Mouse (Mus musculus) heart, embryonic 13.5 days (tissue): ENCODE data around the gene Aknad1. TPM values are rescaled to one million over a fixed set of nuclear protein-coding genes. Genes with fewer than 3 reads are reported as not detected.

Experiments used
- ATAC-seq: fragments of 200-750 bp; cut with Nextera tagmentation; 2 replicates; pipeline ENCODE4 v1.8.0; 2017; ENCODE audit warnings: moderate TSS enrichment; ENCODE audit not compliant: insufficient number of reproducible peaks, low FRiP score, low TSS enrichment; ENCODE audit errors: extremely low read depth
- H3K27ac ChIP-seq: fragments of 300-500 bp; sonication (generic); replicated peaks from 2 replicates; pipeline ENCODE4 v1.5.1; 2015; ENCODE audit warnings: moderate library complexity, mild to moderate bottlenecking, inconsistent platforms
- H3K27me3 ChIP-seq: fragments of 300-500 bp; sonication (generic); replicated peaks from 2 replicates; pipeline ENCODE4 v1.6.1; 2015; ENCODE audit warnings: mild to moderate bottlenecking, inconsistent platforms
- H3K36me3 ChIP-seq: fragments of 300-500 bp; sonication (generic); 2 replicates; pipeline ENCODE4 v1.6.1; 2015; ENCODE audit warnings: mild to moderate bottlenecking, inconsistent platforms
- H3K4me1 ChIP-seq: fragments of 300-500 bp; sonication (generic); 2 replicates; pipeline ENCODE4 v1.6.1; 2015; ENCODE audit warnings: inconsistent platforms
- H3K4me2 ChIP-seq: fragments of 300-500 bp; sonication (generic); 2 replicates; pipeline ENCODE4 v1.6.1; 2015; ENCODE audit warnings: inconsistent platforms, mild to moderate bottlenecking, moderate library complexity
- H3K4me3 ChIP-seq: fragments of 300-500 bp; sonication (generic); 2 replicates; pipeline ENCODE4 v1.5.1; 2015; ENCODE audit warnings: moderate library complexity, mild to moderate bottlenecking, inconsistent platforms
- H3K9ac ChIP-seq: fragments of 300-500 bp; sonication (generic); 2 replicates; pipeline ENCODE4 v1.6.1; 2015; ENCODE audit warnings: inconsistent platforms, mild to moderate bottlenecking, moderate library complexity
- H3K9me3 ChIP-seq: fragments of 300-500 bp; sonication (generic); 2 replicates; pipeline ENCODE4 v1.6.1; 2016; ENCODE audit warnings: inconsistent platforms
- WGBS: fragments of 180-500 bp; shearing (Covaris S2); methylation state at CpG from one replicate; pipeline ENCODE4 v1.1.7; 2015; ENCODE audit warnings: mixed read lengths; 5-methylcytosine and 5-hydroxymethylcytosine counted together
- polyA plus RNA-seq: library from polyadenylated mRNA; unstranded; fragments of >200 nt; fragmentation: Nextera tagmentation; extraction: Ambion mirVana; gene quantifications from 2 replicates; pipeline ENCODE4 v1.2.1, GENCODE M21; 2015

Gene Aknad1
- polyA plus RNA-seq, 1 experiment from 2014 or later = 0.07 TPM

DNA sequence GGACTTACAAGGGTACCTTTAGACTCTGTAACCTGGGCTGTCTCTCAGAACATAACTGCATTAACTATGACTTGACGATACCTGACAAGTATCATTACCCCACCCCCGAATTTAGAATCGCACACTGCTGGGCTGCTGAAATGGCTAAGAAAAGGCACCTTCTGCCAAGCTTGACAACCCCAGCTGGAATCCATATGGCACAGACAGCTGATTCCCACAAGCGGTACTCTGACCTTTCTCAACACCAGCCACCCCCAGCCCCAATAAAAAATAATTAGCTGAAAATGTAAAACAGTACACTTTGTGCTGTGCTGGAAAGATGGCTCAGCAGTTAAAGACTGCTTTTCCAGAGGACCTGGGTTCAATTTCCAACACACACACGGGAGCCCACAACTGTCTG is 49.8 kb downstream of the Aknad1 start:
- no peaks in the 10 kb centered on the region for H3K27me3 ChIP-seq
- peaks cover 12% of the 10 kb centered on the region; the same call in 1 of the 2 replicates for H3K9me3 ChIP-seq
- H3K4me2 ChIP-seq = no peak overlapping the region
- 79% methylated on average over 5 of the region's 5 CpGs for WGBS
- peaks cover 32% of the 10 kb centered on the region for H3K36me3 ChIP-seq
- no peak overlapping the region for H3K27ac ChIP-seq
- H3K9ac ChIP-seq = no peak overlapping the region
- peaks cover 7% of the 10 kb centered on the region for H3K4me1 ChIP-seq
- no peak overlapping the region for H3K4me3 ChIP-seq
- ATAC-seq = no peak

DNA sequence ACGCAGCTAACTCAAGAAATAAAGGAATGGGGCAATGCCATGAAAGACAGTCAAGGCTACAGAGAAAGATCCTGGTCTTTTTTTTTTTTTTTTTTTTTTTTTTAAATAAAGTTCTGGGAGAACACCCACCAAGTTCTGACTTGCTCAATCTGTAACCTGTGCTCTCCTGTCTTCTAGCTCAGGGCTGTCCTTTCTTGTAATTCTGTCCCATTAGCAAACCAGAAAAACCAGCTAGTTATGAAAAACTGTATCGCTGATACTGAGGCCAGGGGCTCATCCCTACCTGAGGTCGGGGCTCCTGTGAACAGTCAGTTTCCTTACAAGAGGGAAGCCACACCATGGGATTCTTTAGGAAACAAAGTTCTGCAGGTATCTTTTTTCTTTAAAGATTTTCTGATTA is 51.0 kb downstream of the Aknad1 start:
- Histone ChIP-seq H3K4me3 (no peak overlapping the region), H3K4me1 (peaks cover 7% of the 10 kb centered on the region), H3K4me2 (no peak overlapping the region), H3K9me3 (no peaks in the 10 kb centered on the region), H3K9ac (no peak overlapping the region), H3K27ac (no peak overlapping the region), H3K27me3 (no peaks in the 10 kb centered on the region), H3K36me3 (peaks cover 41% of the 10 kb centered on the region)
- 84% methylated on average over 3 of the region's 3 CpGs for WGBS
- no peak for ATAC-seq

- ATAC-seq = no peak
These were observed 51.7 kb downstream of the Aknad1 start for GRCm38 (mm10) chr3:108791054-108791706.

DNA sequence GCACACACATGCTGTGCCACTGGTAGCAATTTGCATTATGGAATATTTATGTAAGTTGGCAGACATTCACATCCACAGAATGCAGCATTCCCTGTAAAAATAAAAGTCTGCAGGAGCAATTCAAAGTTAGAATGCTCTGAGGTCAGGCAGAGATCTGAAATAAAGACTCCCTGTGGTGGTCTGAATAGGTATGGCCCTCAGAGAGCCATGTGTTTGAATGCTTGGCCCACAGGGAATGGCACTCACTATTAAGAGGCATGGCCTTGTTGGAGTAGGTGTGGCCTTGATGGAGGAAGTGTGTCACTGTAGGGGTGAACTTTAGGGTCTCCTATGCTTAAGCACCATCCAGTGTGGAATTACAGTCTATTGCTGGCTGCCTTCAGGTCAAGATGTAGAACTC is 53.0 kb downstream of the Aknad1 start:
- no peak overlapping the region for H3K27ac ChIP-seq
- ATAC-seq = no peak
- no peaks in the 10 kb centered on the region for H3K9me3 ChIP-seq
- no peak overlapping the region for H3K4me2 ChIP-seq
- H3K4me1 ChIP-seq = peaks cover 7% of the 10 kb centered on the region
- no peak overlapping the region for H3K4me3 ChIP-seq
- peaks cover 59% of the 10 kb centered on the region for H3K36me3 ChIP-seq
- H3K27me3 ChIP-seq = no peaks in the 10 kb centered on the region
- H3K9ac ChIP-seq = no peak overlapping the region

More at GRCm38 (mm10) chr3:108791054-108791706, 51.7 kb downstream of the Aknad1 start:
- no peak overlapping the region for H3K4me3 ChIP-seq
- H3K9me3 ChIP-seq = no peaks in the 10 kb centered on the region
- no peak overlapping the region for H3K4me2 ChIP-seq
- WGBS = 63% methylated on average over 7 of the region's 7 CpGs
- peaks cover 7% of the 10 kb centered on the region for H3K4me1 ChIP-seq
- H3K36me3 ChIP-seq = peaks cover 47% of the 10 kb centered on the region
- H3K27me3 ChIP-seq = no peaks in the 10 kb centered on the region
- no peak overlapping the region for H3K9ac ChIP-seq
- H3K27ac ChIP-seq = no peak overlapping the region

DNA sequence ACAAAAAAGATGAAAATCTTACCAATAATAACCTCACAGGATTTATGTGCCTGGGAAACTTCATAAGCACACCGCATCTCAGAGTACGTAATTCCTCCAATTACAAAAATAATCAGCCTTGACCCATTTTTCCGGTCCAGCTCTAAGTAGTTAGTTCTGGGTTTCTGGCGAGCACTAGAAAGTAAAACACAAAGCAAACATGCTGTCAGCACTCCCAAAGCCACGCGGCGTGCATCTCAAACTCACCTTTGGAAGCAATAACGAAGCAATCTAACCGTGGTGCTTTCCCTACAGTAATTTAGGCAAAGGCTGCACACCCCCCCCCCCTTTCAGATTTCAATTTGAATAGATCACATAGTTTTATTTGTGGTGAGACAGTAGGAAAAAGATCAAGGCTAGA is 55.3 kb downstream of the Aknad1 start:
- H3K27ac ChIP-seq = no peak overlapping the region
- no peak overlapping the region for H3K9ac ChIP-seq
- no peaks in the 10 kb centered on the region for H3K4me1 ChIP-seq
- H3K4me3 ChIP-seq = no peak overlapping the region
- H3K36me3 ChIP-seq = peaks cover 77% of the 10 kb centered on the region
- no peak overlapping the region for H3K4me2 ChIP-seq
- no peaks in the 10 kb centered on the region for H3K27me3 ChIP-seq
- ATAC-seq = no peak
- 91% methylated on average over 9 of the region's 9 CpGs for WGBS
- no peaks in the 10 kb centered on the region for H3K9me3 ChIP-seq

GRCm38 (mm10) chr3:108795554-108796299 is 56.3 kb downstream of the Aknad1 start:
- H3K27me3 ChIP-seq = no peaks in the 10 kb centered on the region
- no peak overlapping the region for H3K9ac ChIP-seq
- H3K9me3 ChIP-seq = no peaks in the 10 kb centered on the region
- ATAC-seq = no peak
- peaks cover 85% of the 10 kb centered on the region for H3K36me3 ChIP-seq
- WGBS = 86% methylated on average over 7 of the region's 7 CpGs
- H3K4me3 ChIP-seq = no peak overlapping the region
- no peaks in the 10 kb centered on the region for H3K4me1 ChIP-seq
- no peak overlapping the region for H3K27ac ChIP-seq
- H3K4me2 ChIP-seq = no peak overlapping the region

DNA sequence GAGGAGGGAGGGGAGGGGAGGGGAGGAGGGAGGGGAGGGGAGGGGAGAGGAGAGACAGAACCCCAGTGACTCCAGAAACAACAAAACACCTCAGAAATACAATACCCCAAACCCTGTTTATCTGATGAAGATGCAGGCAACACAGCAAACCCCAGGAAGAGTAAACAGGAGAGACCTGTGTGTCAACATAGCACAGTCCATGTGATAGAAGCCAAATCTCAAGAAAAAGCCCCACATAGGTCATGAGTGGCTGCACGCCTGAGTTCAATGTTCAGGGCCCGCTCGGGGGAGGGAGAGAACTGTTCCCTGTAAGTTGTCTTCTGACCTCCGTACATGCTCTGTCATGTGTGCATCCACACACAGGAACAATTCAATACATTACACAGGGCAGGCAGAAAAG is 56.9 kb downstream of the Aknad1 start:
- 92% methylated on average over 4 of the region's 4 CpGs for WGBS

GRCm38 (mm10) chr3:108797723-108798122 is 58.3 kb downstream of the Aknad1 start:
- Histone ChIP-seq H3K27ac (no peak overlapping the region), H3K9me3 (no peaks in the 10 kb centered on the region), H3K9ac (no peak overlapping the region), H3K4me3 (no peak overlapping the region), H3K36me3 (peaks cover 91% of the 10 kb centered on the region), H3K4me1 (no peaks in the 10 kb centered on the region), H3K4me2 (no peak overlapping the region), H3K27me3 (no peaks in the 10 kb centered on the region)
- WGBS = 85% methylated on average over 6 of the region's 6 CpGs
- no peak for ATAC-seq

More for the DNA sequence above, 56.9 kb downstream of the Aknad1 start:
- Histone ChIP-seq H3K9me3 (no peaks in the 10 kb centered on the region), H3K4me1 (no peaks in the 10 kb centered on the region), H3K27me3 (no peaks in the 10 kb centered on the region), H3K36me3 (peaks cover 86% of the 10 kb centered on the region), H3K27ac (no peak overlapping the region), H3K9ac (no peak overlapping the region), H3K4me3 (no peak overlapping the region), H3K4me2 (no peak overlapping the region)
- no peak for ATAC-seq

DNA sequence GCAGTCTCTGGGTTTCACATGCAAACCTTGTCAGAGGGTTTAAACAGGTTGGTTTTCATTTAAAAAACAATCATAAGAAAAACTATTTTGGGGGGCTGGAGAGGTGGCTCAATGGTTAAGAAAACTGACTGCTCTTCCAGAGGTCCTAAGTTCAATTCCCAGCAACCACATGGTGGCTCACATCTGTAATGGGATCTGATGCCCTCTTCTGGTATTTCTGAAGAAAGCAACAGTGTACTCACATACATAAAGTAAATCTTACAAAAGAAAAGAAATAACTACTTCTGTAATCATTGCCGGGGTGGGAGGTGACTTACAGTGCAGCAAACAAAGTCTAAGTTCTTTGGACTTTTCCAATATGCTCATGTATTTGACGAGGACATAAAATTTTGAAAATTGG is 58.9 kb downstream of the Aknad1 start:
- no peak overlapping the region for H3K27ac ChIP-seq
- peaks cover 95% of the 10 kb centered on the region for H3K36me3 ChIP-seq
- no peaks in the 10 kb centered on the region for H3K27me3 ChIP-seq
- no peak for ATAC-seq
- H3K9me3 ChIP-seq = no peaks in the 10 kb centered on the region
- no peaks in the 10 kb centered on the region for H3K4me1 ChIP-seq
- WGBS = 83% methylated on average over 2 of the region's 2 CpGs
- H3K4me2 ChIP-seq = no peak overlapping the region
- no peak overlapping the region for H3K4me3 ChIP-seq
- H3K9ac ChIP-seq = no peak overlapping the region

GRCm38 (mm10) chr3:108805622-108806021 is 66.2 kb downstream of the Aknad1 start:
- Histone ChIP-seq H3K4me1 (peaks cover 9% of the 10 kb centered on the region), H3K27ac (peak overlapping the region; percentile 2; the same call in 1 of the 2 replicates), H3K36me3 (peaks cover 71% of the 10 kb centered on the region), H3K4me2 (no peak overlapping the region), H3K27me3 (no peaks in the 10 kb centered on the region), H3K9me3 (no peaks in the 10 kb centered on the region), H3K4me3 (no peak overlapping the region), H3K9ac (no peak overlapping the region)
- no peak for ATAC-seq
- WGBS = 73% methylated on average over 5 of the region's 5 CpGs

GRCm38 (mm10) chr3:108810747-108811263 is 71.3 kb downstream of the Aknad1 start:
- peaks cover 1% of the 10 kb centered on the region for H3K4me1 ChIP-seq
- peaks cover 68% of the 10 kb centered on the region for H3K36me3 ChIP-seq
- H3K4me3 ChIP-seq = no peak overlapping the region
- H3K27me3 ChIP-seq = no peaks in the 10 kb centered on the region
- ATAC-seq = no peak
- 61% methylated on average over 4 of the region's 4 CpGs for WGBS
- H3K9ac ChIP-seq = no peak overlapping the region
- no peak overlapping the region for H3K4me2 ChIP-seq
- no peak overlapping the region for H3K27ac ChIP-seq
- no peaks in the 10 kb centered on the region for H3K9me3 ChIP-seq
